Mouse (Mus musculus): ENCODE data around the gene Ptges2. TPM values are rescaled to one million over a fixed set of nuclear protein-coding genes. Genes with fewer than 3 reads are reported as not detected.

The Ptges2 gene
- total and polyA plus RNA-seq, 3 experiments: 17.1 to 21.3 (median 20.3) TPM

- H3K4me2 ChIP-seq (ENCODE audit: insufficient read depth, low read depth, poor library complexity, severe bottlenecking): no peak overlapping the region
- peaks cover 14 to 37% of the 10 kb centered on the region in 2 experiments for H3K4me1 ChIP-seq (ENCODE audit: control insufficient read depth in 1 of 2, insufficient read depth in 2 of 2)
- no peak overlapping the region for H3K27ac ChIP-seq (ENCODE audit: insufficient read depth, low read depth)
- TF ChIP-seq CTCF (conservative IDR thresholded peaks at IDR 0.05 in 1 of 2, IDR thresholded peaks at IDR 0.05 in 1 of 2; ENCODE audit: low read depth in 2 of 2, low read length in 2 of 2) (no peak), ZMIZ1 (IDR thresholded peaks at IDR 0.05; ENCODE audit: low read depth, low read length) (no peak), ZNF384 (IDR thresholded peaks at IDR 0.05; ENCODE audit: low read depth, low read length) (no peak), RAD21 (IDR thresholded peaks at IDR 0.05; ENCODE audit: low read depth, low read length) (no peak), TCF12 (IDR thresholded peaks at IDR 0.05; ENCODE audit: low read depth, low read length) (no peak), MAZ (IDR thresholded peaks at IDR 0.05; ENCODE audit: low read depth, low read length) (no peak), BHLHE40 (IDR thresholded peaks at IDR 0.05; ENCODE audit: low read depth, low read length) (no peak), KAT2A (IDR thresholded peaks at IDR 0.05; ENCODE audit: insufficient replicate concordance, low read length) (no peak), ZC3H11A (IDR thresholded peaks at IDR 0.05; ENCODE audit: low read depth, low read length) (no peak), HCFC1 (IDR thresholded peaks at IDR 0.05; ENCODE audit: low read depth, low read length) (no peak), E2F4 (IDR thresholded peaks at IDR 0.05; ENCODE audit: insufficient replicate concordance, low read depth, low read length) (no peak), POLR2AphosphoS2 (IDR thresholded peaks at IDR 0.05; ENCODE audit: low read depth, low read length) (no peak), SIN3A (IDR thresholded peaks at IDR 0.05; ENCODE audit: low read length) (no peak), MYC (IDR thresholded peaks at IDR 0.05; ENCODE audit: low read depth, low read length) (no peak)
- H3K36me3 ChIP-seq (replicated peaks in 1 of 2; ENCODE audit: control insufficient read depth in 1 of 2, insufficient read depth in 1 of 2, low read length in 1 of 2): peaks cover 3 to 26% of the 10 kb centered on the region in 2 experiments
- dilution Hi-C loops (cut with MboI; ENCODE audit: extremely low pct_ligation_motif_present, extremely low pct_unique_long_range_greater_than_20kb, low sequenced_read_pairs) (no loop called here), in situ Hi-C loops (cut with MboI; ENCODE audit: low pct_ligation_motif_present, low pct_unique_long_range_greater_than_20kb, low sequenced_read_pairs) (no loop called here)
- H3K9me3 ChIP-seq (replicated peaks; ENCODE audit: low read length): peaks cover 7% of the 10 kb centered on the region
- no peak overlapping the region for H3K4me3 ChIP-seq (replicated peaks in 1 of 3; ENCODE audit: low read depth in 2 of 3, low read length in 2 of 3, poor library complexity in 1 of 3)
- peaks cover 20% of the 10 kb centered on the region for H3K79me2 ChIP-seq (replicated peaks; ENCODE audit: control insufficient read depth, extremely low read depth, insufficient read depth, poor library complexity, severe bottlenecking)
- no peak for DNase-seq (ENCODE audit: extremely low read depth)
- peak overlapping the region; percentile 9 for H3K9ac ChIP-seq (ENCODE audit: insufficient read depth, low read depth)
- no peaks in the 10 kb centered on the region for H3K27me3 ChIP-seq (replicated peaks)
These were observed 52.8 kb downstream of the Ptges2 start for GRCm38 (mm10) chr2:32448480-32448879.

GRCm38 (mm10) chr2:32449761-32450754, 54.4 kb downstream of the Ptges2 start, which contains the start of gene Naif1:
TSS of gene Naif1 (plus strand) at chr2:32450457.
- Histone ChIP-seq H3K4me1 (ENCODE audit: control insufficient read depth in 1 of 2, insufficient read depth in 2 of 2) (peaks cover 22 to 53% of the 10 kb centered on the region in 2 experiments), H3K27me3 (replicated peaks) (no peaks in the 10 kb centered on the region), H3K9ac (ENCODE audit: insufficient read depth, low read depth) (peak within 1 kb of the TSS; percentile 62), H3K4me2 (ENCODE audit: insufficient read depth, low read depth, poor library complexity, severe bottlenecking) (peak within 1 kb of the TSS; percentile 41), H3K9me3 (replicated peaks; ENCODE audit: low read length) (peaks cover 7% of the 10 kb centered on the region), H3K4me3 (replicated peaks in 1 of 3; ENCODE audit: low read depth in 2 of 3, low read length in 2 of 3, poor library complexity in 1 of 3) (peak within 1 kb of the TSS; percentile 49 to 85 (median 69)), H3K27ac (ENCODE audit: insufficient read depth, low read depth) (peak within 1 kb of the TSS; percentile 34; the same call in 1 of the 2 replicates), H3K36me3 (replicated peaks in 1 of 2; ENCODE audit: control insufficient read depth in 1 of 2, insufficient read depth in 1 of 2, low read length in 1 of 2) (peaks cover 7 to 18% of the 10 kb centered on the region in 2 experiments), H3K79me2 (replicated peaks; ENCODE audit: control insufficient read depth, extremely low read depth, insufficient read depth, poor library complexity, severe bottlenecking) (peaks cover 22% of the 10 kb centered on the region)
- no peak for TF ChIP-seq GABPA (IDR thresholded peaks at IDR 0.05; ENCODE audit: insufficient replicate concordance, low read depth, low read length)
- TF ChIP-seq MAFK (IDR thresholded peaks at IDR 0.05; ENCODE audit: insufficient replicate concordance, low read length): no peak
- no peak for TF ChIP-seq ZC3H11A (IDR thresholded peaks at IDR 0.05; ENCODE audit: low read depth, low read length)
- no peak for TF ChIP-seq MYC (IDR thresholded peaks at IDR 0.05; ENCODE audit: low read depth, low read length)
- no peak for TF ChIP-seq KAT2A (IDR thresholded peaks at IDR 0.05; ENCODE audit: insufficient replicate concordance, low read length)
- no peak for TF ChIP-seq ELF1 (IDR thresholded peaks at IDR 0.05; ENCODE audit: low read depth, low read length)
- TF ChIP-seq NELFE (IDR thresholded peaks at IDR 0.05; ENCODE audit: low read depth, low read length): no peak
- TF ChIP-seq EP300 (IDR thresholded peaks at IDR 0.05; ENCODE audit: low read length): no peak
- TF ChIP-seq PAX5 (IDR thresholded peaks at IDR 0.05; ENCODE audit: low read length): no peak
- no peak for TF ChIP-seq BHLHE40 (IDR thresholded peaks at IDR 0.05; ENCODE audit: low read depth, low read length)
- no peak for TF ChIP-seq IRF4 (IDR thresholded peaks at IDR 0.05; ENCODE audit: low read depth, low read length)
- TF ChIP-seq ETS1 (conservative IDR thresholded peaks at IDR 0.05; ENCODE audit: low read depth, low read length): no peak
- no peak for TF ChIP-seq CHD1 (IDR thresholded peaks at IDR 0.05; ENCODE audit: low read depth, low read length)
- TF ChIP-seq CTCF (conservative IDR thresholded peaks at IDR 0.05 in 1 of 2, IDR thresholded peaks at IDR 0.05 in 1 of 2; ENCODE audit: low read depth in 2 of 2, low read length in 2 of 2): no peak
- dilution Hi-C loops (cut with MboI; ENCODE audit: extremely low pct_ligation_motif_present, extremely low pct_unique_long_range_greater_than_20kb, low sequenced_read_pairs): no loop called here
- in situ Hi-C loops (cut with MboI; ENCODE audit: low pct_ligation_motif_present, low pct_unique_long_range_greater_than_20kb, low sequenced_read_pairs): loop anchor here (5.0 kb wide), 2 partner anchors 33 to 37 kb away; no protein-coding TSS in a partner anchor
- DNase-seq (ENCODE audit: extremely low read depth): no peak
